Mouse (Mus musculus) spleen, adult 18-20 months (tissue): ENCODE data around the gene Pstk.
"Not testable (repeated sequence)": the region's sequence is repeated elsewhere in the genome, so short reads cannot be mapped to it uniquely, and the experiment has no call there.

Source experiments
- DNase-seq, 2 experiments: peaks; one replicate each; pipeline ENCODE4 v3.0.0; 2022; ENCODE audit warnings: mixed read lengths in 2 of 2

Pstk gene

DNA sequence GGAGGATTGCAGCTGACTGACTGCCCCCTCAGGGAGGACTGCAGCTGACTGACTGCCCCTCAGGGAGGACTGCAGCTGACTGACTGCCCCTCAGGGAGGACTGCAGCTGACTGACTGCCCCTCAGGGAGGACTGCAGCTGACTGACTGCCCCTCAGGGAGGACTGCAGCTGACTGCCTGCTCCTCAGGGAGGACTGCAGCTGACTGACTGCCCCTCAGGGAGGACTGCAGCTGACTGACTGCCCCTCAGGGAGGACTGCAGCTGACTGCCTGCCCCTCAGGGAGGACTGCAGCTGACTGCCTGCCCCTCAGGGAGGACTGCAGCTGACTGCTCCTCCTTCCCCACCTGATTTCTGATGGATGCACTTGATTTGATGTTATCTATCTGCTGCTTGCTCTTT lies 45.8 kb downstream of the Pstk start:
- DNase-seq: not testable (repeated sequence)

DNA sequence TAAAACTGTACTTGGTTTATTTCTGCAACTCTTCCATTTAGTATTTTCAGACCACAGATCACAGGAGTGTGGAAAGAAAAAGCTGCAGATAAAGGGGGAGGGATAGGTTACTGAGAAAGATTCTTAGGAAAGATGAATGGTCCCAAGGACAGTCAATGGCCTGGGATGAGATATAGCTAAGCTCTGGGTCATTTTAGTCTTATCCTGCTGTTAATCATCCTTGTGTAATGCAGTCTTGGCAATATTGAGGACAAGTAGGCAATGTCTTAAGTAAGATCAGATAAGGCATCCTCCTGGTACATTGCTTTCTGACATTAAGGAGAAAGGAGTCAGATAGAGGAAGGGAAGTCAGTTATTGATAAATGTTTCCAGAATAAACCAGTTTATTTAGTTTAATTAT lies 46.7 kb downstream of the Pstk start:
- no peak for DNase-seq

DNA sequence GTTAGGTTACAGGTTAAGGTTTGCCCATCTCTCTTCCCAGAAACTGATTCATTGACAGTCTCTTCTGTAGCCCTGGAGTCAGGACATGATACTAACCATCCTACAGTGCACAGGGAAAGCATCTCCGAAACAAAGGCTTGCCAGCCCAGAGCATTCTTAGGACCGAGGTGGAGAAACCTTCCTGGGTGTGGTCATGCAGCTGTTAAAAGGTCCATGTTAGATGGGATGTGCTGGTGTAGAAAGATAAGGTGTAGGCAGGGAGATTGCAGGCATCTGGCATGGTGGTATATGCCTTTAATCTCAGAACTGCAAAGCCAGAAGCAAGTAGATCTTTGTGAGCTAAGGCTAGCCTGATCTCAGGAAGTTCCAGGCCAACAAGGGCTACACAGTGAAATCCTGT lies 54.0 kb downstream of the Pstk start:
- DNase-seq: no peak

DNA sequence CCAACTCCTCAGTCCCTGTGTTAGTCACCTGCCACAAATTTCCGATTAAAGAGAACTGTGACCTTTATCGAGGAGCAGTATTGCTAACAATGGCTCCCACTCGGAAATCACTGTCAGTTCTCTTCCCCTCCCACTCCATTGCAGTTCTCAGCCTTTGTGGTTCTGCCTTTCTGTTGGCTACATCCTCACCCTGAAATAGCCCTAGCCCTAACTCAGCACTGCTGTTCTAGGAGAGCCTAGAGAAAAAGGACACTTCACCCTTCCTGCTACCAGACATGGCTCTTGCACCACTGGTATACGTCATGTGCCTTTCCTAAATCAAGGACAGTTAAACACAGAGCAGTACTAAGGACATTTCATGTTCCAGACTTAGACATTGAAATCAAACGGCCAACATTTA lies 56.4 kb downstream of the Pstk start:
- no peak for DNase-seq

DNA sequence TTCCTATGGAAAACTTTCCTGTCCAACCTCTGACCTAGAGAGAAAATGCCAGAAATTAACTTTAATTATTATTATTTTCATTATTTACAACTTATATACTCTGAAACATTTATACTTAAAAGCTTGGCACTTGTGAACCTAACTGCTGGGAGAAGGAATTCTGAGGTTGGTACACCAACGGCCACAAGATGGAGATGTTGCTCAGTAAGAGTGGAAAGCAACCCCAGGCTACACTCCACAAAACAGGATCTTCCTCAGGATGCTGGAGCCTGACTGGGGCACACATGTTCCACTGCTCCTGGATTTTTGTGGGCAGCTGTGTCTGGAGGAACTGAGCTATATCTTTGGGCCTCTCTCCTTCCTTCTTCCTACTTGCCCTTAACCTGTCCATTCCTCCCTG lies 61.3 kb downstream of the Pstk start:
- no peak for DNase-seq

DNA sequence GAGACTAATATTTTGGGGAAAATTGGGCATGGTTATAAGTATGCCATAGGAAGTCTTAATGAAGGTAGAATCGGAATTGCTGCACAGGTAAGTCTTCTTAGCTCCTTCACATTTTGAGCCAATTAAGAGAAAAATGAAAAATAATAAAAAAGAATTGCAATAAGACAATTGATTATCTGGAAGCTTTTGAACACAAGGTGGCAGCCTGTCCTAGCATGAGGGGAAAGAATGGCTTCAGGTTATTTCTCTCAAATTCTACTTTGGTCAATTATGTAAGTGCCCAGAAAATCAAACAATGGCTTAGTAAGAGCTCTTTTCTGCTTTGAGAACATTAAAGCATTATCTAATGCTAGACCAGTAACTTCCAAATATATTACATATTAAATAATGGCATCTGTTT lies 63.3 kb downstream of the Pstk start:
- DNase-seq: no peak

DNA sequence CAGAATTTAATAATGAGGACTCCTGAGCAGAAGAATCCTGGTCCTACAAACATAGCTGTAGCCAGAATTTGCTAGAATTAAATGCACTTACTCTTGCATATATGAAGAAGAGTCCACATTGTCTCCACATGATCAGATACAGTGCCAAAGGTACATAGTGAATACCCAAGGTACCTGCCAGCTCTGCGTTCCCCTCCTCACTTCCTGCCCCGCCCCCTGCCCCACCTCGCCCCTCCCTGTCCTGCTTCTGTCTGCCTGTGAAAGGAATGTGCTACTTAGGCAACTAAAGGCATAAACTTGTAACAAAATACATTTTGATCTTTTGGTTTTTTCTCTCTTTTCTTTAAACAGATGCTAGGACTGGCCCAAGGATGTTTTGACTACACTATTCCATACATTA lies 66.1 kb downstream of the Pstk start:
- no peak for DNase-seq
